Mouse (Mus musculus): ENCODE measurements around the gene Fndc1. TPM values are rescaled to one million over a fixed set of nuclear protein-coding genes. Genes with fewer than 3 reads are reported as not detected.

Fndc1 gene
- 10 to 100 TPM in 2 of 4 experiments, 1 to 10 TPM in 2; 9.2 to 11.4 (median 10.3) TPM for total RNA-seq (2022)

GRCm38 (mm10) chr17:7826819-7827515, at the start of gene Fndc1:
TSS of gene Fndc1 (minus strand) at chr17:7827302.
- DNase-seq (ENCODE audit: low spot score in 2 of 2): peak in 1 of 2 experiments; percentile 51

DNA sequence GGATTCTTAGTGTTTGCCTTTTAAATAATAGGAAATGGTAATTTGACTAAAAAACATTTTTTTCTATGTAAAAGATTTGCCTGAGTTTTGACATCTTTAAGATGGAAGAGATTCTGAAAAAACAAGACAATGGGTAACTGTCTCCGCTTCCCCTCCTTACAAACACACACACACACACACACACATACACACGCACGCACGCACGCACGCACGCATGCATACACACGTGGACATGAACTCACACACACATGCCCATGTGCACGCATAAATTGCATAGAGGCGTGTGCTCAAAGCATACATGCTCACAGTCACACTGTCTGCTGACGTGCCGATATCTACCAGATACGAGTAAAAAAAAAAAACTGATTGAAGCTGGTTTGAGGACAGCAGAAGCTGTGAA, 49.4 kb upstream of the Fndc1 start:
- DNase-seq (ENCODE audit: low spot score in 2 of 2): no peak

DNA sequence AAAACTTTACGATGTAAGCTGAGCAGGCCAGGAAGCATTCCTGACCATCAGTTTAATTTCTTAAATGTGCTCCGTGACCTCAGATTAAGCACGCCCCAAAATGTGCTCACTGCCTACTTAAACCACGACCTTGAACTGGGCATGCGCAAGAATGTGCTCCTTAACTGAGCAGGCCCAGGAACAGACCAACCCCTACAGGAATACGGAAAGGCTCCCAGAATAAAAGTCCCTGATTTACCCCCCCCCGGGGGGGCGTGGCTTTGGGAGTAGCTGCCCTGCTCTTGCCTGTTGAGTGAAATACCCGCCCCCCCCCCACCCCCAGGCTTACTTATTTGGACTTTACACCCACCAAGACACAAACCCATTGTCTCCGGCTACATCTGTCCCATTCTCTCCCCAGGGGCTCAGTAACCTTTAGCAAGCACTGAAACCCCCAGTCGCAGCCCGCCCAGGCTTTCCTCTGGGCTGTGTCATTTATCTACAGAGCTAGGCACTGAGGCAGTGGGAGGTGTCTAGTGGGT, 48.9 kb upstream of the Fndc1 start:
- DNase-seq (ENCODE audit: low spot score in 2 of 2): no peak

- DNase-seq (ENCODE audit: low spot score in 2 of 2): no peak
These were observed 47.9 kb upstream of the Fndc1 start for GRCm38 (mm10) chr17:7874776-7875531.

DNA sequence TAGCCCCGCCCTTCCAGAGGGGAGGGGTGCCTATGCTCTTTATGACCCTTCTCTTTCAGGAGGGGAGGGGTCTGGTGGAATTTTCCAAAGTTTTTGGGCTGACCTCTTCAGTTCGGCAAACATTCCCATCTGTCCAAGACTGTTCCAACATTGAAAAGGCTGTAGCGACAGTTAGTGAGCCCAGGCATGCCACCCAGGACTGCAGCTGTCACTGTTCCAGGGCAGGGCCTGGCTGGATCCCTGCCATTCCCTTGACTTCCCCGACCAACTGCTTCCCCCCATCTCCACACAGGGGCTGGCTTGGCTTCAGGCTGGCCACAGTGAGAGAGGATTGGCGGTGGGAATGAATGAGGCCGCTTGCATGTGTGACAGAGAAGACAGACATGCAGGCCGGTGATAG, 46.3 kb upstream of the Fndc1 start:
- no peak for DNase-seq (ENCODE audit: low spot score in 2 of 2)

DNA sequence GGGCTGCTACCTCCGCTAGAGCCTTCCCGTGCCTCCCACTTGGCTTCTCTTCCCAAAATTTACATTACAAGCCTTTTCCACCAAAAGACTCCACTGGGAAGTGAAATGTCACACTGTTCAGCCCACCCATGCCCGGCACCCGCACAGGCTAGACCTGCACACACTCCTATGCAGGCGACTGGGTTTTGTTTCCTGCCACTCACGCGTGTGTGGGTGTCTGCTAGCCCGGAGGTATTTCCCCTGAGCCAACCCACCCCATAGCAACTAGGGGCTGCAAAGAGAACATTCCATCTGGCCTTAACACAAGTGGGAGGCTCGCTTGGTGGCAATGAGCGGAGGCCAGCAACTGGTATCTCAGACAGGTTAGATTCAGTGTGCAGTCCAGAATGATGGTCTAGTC, 44.7 kb upstream of the Fndc1 start:
- DNase-seq (ENCODE audit: low spot score in 2 of 2): peak; percentile 34 to 46

DNA sequence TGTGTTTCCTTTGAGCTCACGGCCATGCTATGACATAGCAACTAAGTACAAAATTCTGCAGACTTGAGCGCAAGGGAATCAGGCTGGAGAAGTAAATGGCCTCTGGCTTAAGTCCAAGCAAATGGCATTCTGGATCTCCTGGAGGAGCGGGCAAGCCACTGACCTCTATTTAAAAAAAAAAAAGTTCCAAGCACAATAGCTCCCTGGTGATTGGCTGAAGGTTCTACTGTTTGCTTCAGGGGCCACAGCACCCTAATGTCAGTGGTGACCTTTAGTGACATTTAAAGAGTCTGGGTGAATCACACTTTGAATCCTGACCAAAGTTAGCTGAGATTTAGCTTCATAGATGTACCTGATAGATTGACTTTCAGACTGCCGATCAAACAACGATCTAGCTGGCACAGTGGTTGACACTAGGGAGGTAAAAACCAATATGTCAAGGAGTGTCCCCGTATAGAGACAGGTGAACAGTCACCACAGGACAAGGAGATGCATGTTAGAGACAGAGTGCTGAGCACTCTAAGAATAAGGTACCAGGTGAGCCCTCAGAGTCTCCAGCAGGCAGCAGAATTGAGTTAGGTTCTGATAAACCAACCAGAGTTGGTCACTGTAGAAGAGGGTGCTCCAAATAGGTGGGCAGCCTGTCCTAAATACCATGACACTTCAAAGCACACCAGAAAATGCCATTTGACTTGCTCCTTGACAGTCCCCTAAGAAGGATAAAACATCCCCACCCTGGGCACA, 43.9 kb upstream of the Fndc1 start:
- DNase-seq (ENCODE audit: low spot score in 2 of 2): no peak

DNA sequence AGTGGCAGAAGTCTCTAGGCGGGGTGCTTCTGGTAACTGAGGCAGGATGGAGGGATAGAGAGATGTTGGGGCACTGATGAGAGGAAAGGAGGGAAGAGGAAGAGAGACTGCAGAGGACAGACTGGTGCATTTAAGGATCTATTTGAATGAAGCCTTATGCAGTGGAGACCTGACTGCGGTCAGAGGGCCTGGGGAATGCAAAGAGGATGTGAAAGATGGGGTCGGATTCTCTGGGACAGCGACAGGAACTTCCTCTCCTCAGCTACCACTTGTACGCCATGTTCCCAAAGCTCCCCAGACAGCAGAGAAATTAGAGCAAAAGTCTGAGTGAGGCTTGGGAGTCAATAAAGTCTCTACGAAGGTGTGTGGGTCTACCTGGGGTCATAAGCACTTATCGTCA, 42.0 kb upstream of the Fndc1 start:
- DNase-seq (ENCODE audit: low spot score in 2 of 2): no peak

DNA sequence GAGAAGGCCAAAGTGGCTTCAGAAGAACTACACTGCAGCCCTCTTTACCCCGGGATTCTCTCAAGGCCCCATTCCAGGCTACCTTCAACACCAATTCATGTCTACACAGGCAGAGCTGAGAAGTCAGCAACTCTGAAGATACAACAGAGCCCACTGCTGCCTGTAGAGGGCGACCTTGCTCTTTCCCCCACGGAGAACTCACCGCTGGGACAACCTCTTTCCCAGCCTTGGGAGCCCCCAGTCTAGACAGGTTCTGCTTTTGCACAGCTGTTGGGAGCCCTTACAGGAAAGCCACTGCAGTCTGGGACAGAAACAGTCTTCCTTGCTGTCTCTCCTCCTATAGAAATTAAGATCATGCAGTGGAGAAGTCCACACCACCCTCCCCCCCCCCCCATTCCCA, 41.5 kb upstream of the Fndc1 start:
- peak; percentile 35 to 77 for DNase-seq (ENCODE audit: low spot score in 2 of 2)

DNA sequence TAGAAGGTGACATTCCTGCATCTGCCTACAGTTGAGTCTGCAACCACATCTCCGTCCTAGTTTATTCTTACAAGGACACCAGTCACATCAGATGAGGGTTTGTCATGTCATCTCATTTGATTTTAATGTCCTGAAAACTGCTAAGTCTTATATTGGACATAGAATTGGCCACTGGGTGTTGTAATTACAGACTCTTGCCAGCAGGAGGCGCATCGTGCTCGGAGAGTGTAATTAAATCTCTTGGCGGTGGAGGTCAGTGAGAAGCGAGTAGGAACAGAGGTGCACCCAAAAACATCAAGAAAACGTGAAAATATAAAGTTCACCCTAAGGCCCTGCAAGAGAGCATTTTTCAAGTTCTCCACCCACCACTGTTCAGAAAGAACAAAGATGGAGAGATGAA, 37.6 kb upstream of the Fndc1 start:
- DNase-seq (ENCODE audit: low spot score in 2 of 2): no peak

DNA sequence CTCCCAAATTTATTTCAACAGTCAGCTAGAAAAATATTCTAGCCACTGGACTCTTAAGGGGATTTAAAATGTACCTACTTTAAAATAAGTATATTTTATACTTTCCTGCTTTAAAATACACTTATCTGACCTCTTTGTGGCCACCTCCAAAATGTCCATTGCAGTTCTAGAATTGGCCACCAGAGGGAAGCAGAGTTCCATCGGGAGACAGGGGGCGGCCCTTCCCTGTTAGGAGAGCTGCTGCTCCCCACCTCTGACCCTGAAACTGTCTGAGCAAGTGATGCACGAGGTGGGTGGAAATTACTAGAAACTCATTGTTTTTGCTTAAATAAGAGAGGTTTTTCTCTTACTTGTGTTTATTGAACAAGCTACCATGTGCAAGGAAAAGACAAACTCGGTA, 36.6 kb upstream of the Fndc1 start:
- peak in 1 of 2 experiments; percentile 53 for DNase-seq (ENCODE audit: low spot score in 2 of 2)

GRCm38 (mm10) chr17:7860845-7861360, 33.8 kb upstream of the Fndc1 start:
- no peak for DNase-seq (ENCODE audit: low spot score in 2 of 2)

GRCm38 (mm10) chr17:7857658-7858057, 30.6 kb upstream of the Fndc1 start:
- no peak for DNase-seq (ENCODE audit: low spot score in 2 of 2)

- no peak for DNase-seq (ENCODE audit: low spot score in 2 of 2)
These were observed 28.7 kb upstream of the Fndc1 start for GRCm38 (mm10) chr17:7855851-7856250.

- DNase-seq (ENCODE audit: low spot score in 2 of 2): no peak
These were observed 24.9 kb upstream of the Fndc1 start for GRCm38 (mm10) chr17:7851979-7852378.

DNA sequence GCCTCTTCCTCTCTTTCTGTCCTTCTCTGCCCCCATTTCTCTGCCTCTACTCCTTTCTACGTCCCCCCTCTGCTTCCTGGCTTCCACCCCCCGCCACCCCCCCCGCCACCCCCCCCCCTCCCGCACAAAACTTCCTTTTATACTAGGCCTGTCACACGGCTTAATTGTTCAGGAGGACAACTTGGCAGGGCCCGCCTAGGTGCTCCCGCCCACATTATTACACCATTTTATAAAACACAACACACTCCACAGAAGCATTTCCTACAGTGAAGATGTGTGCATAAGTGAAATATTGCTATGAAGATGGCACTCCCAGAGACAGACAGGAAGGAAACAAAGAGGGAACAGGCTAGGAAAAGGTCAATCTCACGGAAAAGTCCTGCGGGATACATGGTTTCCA, 24.4 kb upstream of the Fndc1 start:
- no peak for DNase-seq (ENCODE audit: low spot score in 2 of 2)

- DNase-seq (ENCODE audit: low spot score in 2 of 2): no peak
These were observed 23.1 kb upstream of the Fndc1 start for GRCm38 (mm10) chr17:7850246-7850645.

GRCm38 (mm10) chr17:7840505-7841290, 13.6 kb upstream of the Fndc1 start:
- peak in 1 of 2 experiments; percentile 41 for DNase-seq (ENCODE audit: low spot score in 2 of 2)

DNA sequence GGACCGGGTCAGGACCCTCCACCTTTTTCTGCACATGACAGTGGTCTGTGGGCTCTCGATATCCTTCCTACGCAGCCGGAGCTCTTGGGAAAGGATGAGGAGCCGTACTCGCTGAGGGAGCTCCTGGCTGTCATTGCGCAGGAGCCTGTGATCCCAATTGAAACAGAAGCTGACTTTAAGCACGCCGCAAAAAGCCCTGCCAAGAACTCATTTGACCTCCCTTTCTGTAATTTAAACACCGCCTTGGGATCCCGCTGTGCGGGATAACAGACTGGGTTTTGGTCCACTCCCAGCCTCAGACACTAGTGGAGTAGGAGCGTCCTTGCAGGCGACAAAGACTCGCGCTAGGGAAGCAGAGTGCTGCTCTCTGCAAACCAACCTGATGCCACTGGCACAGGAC, 484 bp upstream of the Fndc1 start:
- DNase-seq (ENCODE audit: low spot score in 2 of 2): no peak

- no peak for DNase-seq (ENCODE audit: low spot score in 2 of 2)
These were observed 1.7 kb downstream of the Fndc1 start for GRCm38 (mm10) chr17:7825416-7825815.

Data from layer of hippocampus, adult 8-10 months (tissue).